Mouse (Mus musculus) hindbrain, embryonic 15.5 days (tissue): ENCODE results near the gene Kyat1. TPM values are rescaled to one million over a fixed set of nuclear protein-coding genes. Genes with fewer than 3 reads are reported as not detected.

Experiments
- ATAC-seq: fragments of 200-750 bp; cut with Nextera tagmentation; 2 replicates; pipeline ENCODE4 v1.8.0; 2017; ENCODE audit warnings: low read depth, moderate number of reproducible peaks, moderate TSS enrichment; ENCODE audit not compliant: low FRiP score
- H3K27ac ChIP-seq: fragments of 300-500 bp; sonication (generic); replicated peaks from 2 replicates; pipeline ENCODE4 v1.5.1; 2015; ENCODE audit warnings: mild to moderate bottlenecking, inconsistent platforms
- H3K27me3 ChIP-seq: fragments of 300-500 bp; sonication (generic); 2 replicates; pipeline ENCODE4 v1.6.1; 2015; ENCODE audit warnings: control low read depth, inconsistent platforms
- H3K36me3 ChIP-seq: fragments of 300-500 bp; sonication (generic); 2 replicates; pipeline ENCODE4 v1.6.1; 2015; ENCODE audit warnings: control low read depth, inconsistent platforms
- H3K4me1 ChIP-seq: fragments of 300-500 bp; sonication (generic); replicated peaks from 2 replicates; pipeline ENCODE4 v1.6.1; 2015; ENCODE audit warnings: control low read depth, inconsistent platforms
- H3K4me2 ChIP-seq: fragments of 300-500 bp; sonication (generic); 2 replicates; pipeline ENCODE4 v1.6.1; 2015; ENCODE audit warnings: moderate library complexity, mild to moderate bottlenecking, inconsistent platforms
- H3K4me3 ChIP-seq: fragments of 300-500 bp; sonication (generic); 2 replicates; pipeline ENCODE4 v1.5.1; 2015; ENCODE audit warnings: mild to moderate bottlenecking, inconsistent platforms
- H3K9ac ChIP-seq: fragments of 300-500 bp; sonication (generic); 2 replicates; pipeline ENCODE4 v1.6.1; 2015; ENCODE audit warnings: inconsistent platforms
- H3K9me3 ChIP-seq: fragments of 300-500 bp; sonication (generic); 2 replicates; pipeline ENCODE4 v1.6.1; 2016; ENCODE audit warnings: control low read depth, inconsistent platforms
- WGBS: fragments of 180-500 bp; shearing (Covaris S2); methylation state at CpG from one replicate; pipeline ENCODE4 v1.1.7; 2015; 5-methylcytosine and 5-hydroxymethylcytosine counted together
- polyA plus RNA-seq: library from polyadenylated mRNA; unstranded; fragments of >200 nt; fragmentation: Nextera tagmentation; extraction: Ambion mirVana; gene quantifications from 2 replicates; pipeline ENCODE4 v1.2.1, GENCODE M21; 2015

Kyat1 gene
- polyA plus RNA-seq, 1 experiment from 2014 or later: 13.3 TPM

GRCm38 (mm10) chr2:30240267-30240666 is 34.6 kb upstream of the Kyat1 start, which contains the start of gene Gm28035:
TSS of gene Gm28035 (plus strand) at chr2:30240567.
- no peaks in the 10 kb centered on the region for H3K27me3 ChIP-seq
- H3K27ac ChIP-seq: no peak within 1 kb of the TSS
- H3K4me3 ChIP-seq: no peak within 1 kb of the TSS
- 87% methylated on average over 2 of the region's 2 CpGs for WGBS
- H3K4me2 ChIP-seq: peak within 1 kb of the TSS; percentile 87
- H3K9me3 ChIP-seq: no peaks in the 10 kb centered on the region
- H3K4me1 ChIP-seq: peaks cover 41% of the 10 kb centered on the region
- no peak for ATAC-seq
- no peak within 1 kb of the TSS for H3K9ac ChIP-seq
- H3K36me3 ChIP-seq: peaks cover 24% of the 10 kb centered on the region

GRCm38 (mm10) chr2:30239777-30240176 is 34.1 kb upstream of the Kyat1 start:
- Histone ChIP-seq H3K9me3 (no peaks in the 10 kb centered on the region), H3K4me1 (peaks cover 41% of the 10 kb centered on the region), H3K4me3 (no peak overlapping the region), H3K27ac (no peak overlapping the region), H3K4me2 (peak overlapping the region; percentile 87), H3K36me3 (peaks cover 24% of the 10 kb centered on the region), H3K27me3 (no peaks in the 10 kb centered on the region), H3K9ac (no peak overlapping the region)
- 88% methylated on average over 4 of the region's 4 CpGs for WGBS
- ATAC-seq: no peak

- Histone ChIP-seq H3K9ac (peak overlapping the region; percentile 77), H3K9me3 (no peaks in the 10 kb centered on the region), H3K27ac (0 out of 2 replicates have a peak overlapping the region, but pooled peaks have one; percentile 3), H3K27me3 (no peaks in the 10 kb centered on the region), H3K4me1 (peaks cover 41% of the 10 kb centered on the region), H3K4me3 (peak overlapping the region; percentile 73), H3K4me2 (peak overlapping the region; percentile 87), H3K36me3 (peaks cover 24% of the 10 kb centered on the region)
- WGBS: 82% methylated on average over 3 of the region's 3 CpGs
- ATAC-seq: no peak
Observed at GRCm38 (mm10) chr2:30238906-30239465, 33.3 kb upstream of the Kyat1 start.

GRCm38 (mm10) chr2:30237881-30238280 is 32.2 kb upstream of the Kyat1 start:
- ATAC-seq: peak; percentile 92
- peak overlapping the region; percentile 87 for H3K4me2 ChIP-seq
- peak overlapping the region; percentile 77 for H3K9ac ChIP-seq
- no peaks in the 10 kb centered on the region for H3K9me3 ChIP-seq
- peaks cover 17% of the 10 kb centered on the region for H3K36me3 ChIP-seq
- H3K27me3 ChIP-seq: no peaks in the 10 kb centered on the region
- peak overlapping the region; percentile 73 for H3K4me3 ChIP-seq
- H3K27ac ChIP-seq: peak overlapping the region; percentile 93
- H3K4me1 ChIP-seq: peaks cover 37% of the 10 kb centered on the region
- under 1% methylated on average over 33 of the region's 42 CpGs for WGBS

- Histone ChIP-seq H3K4me1 (peaks cover 31% of the 10 kb centered on the region), H3K36me3 (peaks cover 17% of the 10 kb centered on the region), H3K4me2 (peak within 1 kb of the TSS; percentile 87), H3K9me3 (no peaks in the 10 kb centered on the region), H3K27ac (peak within 1 kb of the TSS; percentile 93), H3K4me3 (peak within 1 kb of the TSS; percentile 73), H3K9ac (peak within 1 kb of the TSS; percentile 77), H3K27me3 (no peaks in the 10 kb centered on the region)
- WGBS: under 1% methylated on average over 66 of the region's 67 CpGs
- ATAC-seq: peak; percentile 98
Observed at GRCm38 (mm10) chr2:30237199-30237880, 31.7 kb upstream of the Kyat1 start, which contains the start of gene Lrrc8a. TSS of gene Lrrc8a (plus strand) at chr2:30237715.

GRCm38 (mm10) chr2:30236426-30237198 is 31.0 kb upstream of the Kyat1 start:
- H3K9ac ChIP-seq: peak overlapping the region; percentile 59
- H3K4me1 ChIP-seq: peaks cover 29% of the 10 kb centered on the region
- H3K27ac ChIP-seq: peak overlapping the region; percentile 93
- no peaks in the 10 kb centered on the region for H3K9me3 ChIP-seq
- ATAC-seq: no peak
- 4% methylated on average over 18 of the region's 18 CpGs for WGBS
- H3K27me3 ChIP-seq: no peaks in the 10 kb centered on the region
- peak overlapping the region; percentile 73 for H3K4me3 ChIP-seq
- peaks cover 14% of the 10 kb centered on the region for H3K36me3 ChIP-seq
- H3K4me2 ChIP-seq: peak overlapping the region; percentile 87

- Histone ChIP-seq H3K27ac (no peak overlapping the region), H3K9me3 (no peaks in the 10 kb centered on the region), H3K4me1 (peaks cover 29% of the 10 kb centered on the region), H3K27me3 (no peaks in the 10 kb centered on the region), H3K4me2 (no peak overlapping the region), H3K36me3 (peaks cover 5% of the 10 kb centered on the region), H3K9ac (no peak overlapping the region), H3K4me3 (no peak overlapping the region)
- ATAC-seq: no peak
- WGBS: 91% methylated on average over 5 of the region's 5 CpGs
Observed at GRCm38 (mm10) chr2:30235593-30235992, 29.9 kb upstream of the Kyat1 start.

- ATAC-seq: no peak
- 96% methylated on average over 5 of the region's 5 CpGs for WGBS
Observed at GRCm38 (mm10) chr2:30216293-30216692, 10.6 kb upstream of the Kyat1 start.

GRCm38 (mm10) chr2:30215493-30215892 is 9.8 kb upstream of the Kyat1 start:
- H3K36me3 ChIP-seq: no peaks in the 10 kb centered on the region
- no peaks in the 10 kb centered on the region for H3K27me3 ChIP-seq
- no peak for ATAC-seq
- H3K27ac ChIP-seq: no peak overlapping the region
- H3K9me3 ChIP-seq: no peaks in the 10 kb centered on the region
- H3K4me1 ChIP-seq: no peaks in the 10 kb centered on the region
- WGBS: 85% methylated on average over 6 of the region's 6 CpGs
- no peak overlapping the region for H3K4me3 ChIP-seq
- H3K4me2 ChIP-seq: no peak overlapping the region
- H3K9ac ChIP-seq: no peak overlapping the region

More at GRCm38 (mm10) chr2:30216293-30216692, 10.6 kb upstream of the Kyat1 start:
- no peak overlapping the region for H3K9ac ChIP-seq
- H3K27ac ChIP-seq: no peak overlapping the region
- H3K27me3 ChIP-seq: no peaks in the 10 kb centered on the region
- H3K36me3 ChIP-seq: no peaks in the 10 kb centered on the region
- H3K4me2 ChIP-seq: no peak overlapping the region
- no peaks in the 10 kb centered on the region for H3K9me3 ChIP-seq
- no peaks in the 10 kb centered on the region for H3K4me1 ChIP-seq
- H3K4me3 ChIP-seq: no peak overlapping the region

- 89% methylated on average over 3 of the region's 3 CpGs for WGBS
Observed at GRCm38 (mm10) chr2:30214745-30215144, 9.1 kb upstream of the Kyat1 start.

GRCm38 (mm10) chr2:30212951-30213350 is 7.3 kb upstream of the Kyat1 start:
- Histone ChIP-seq H3K4me3 (no peak overlapping the region), H3K27ac (no peak overlapping the region), H3K36me3 (no peaks in the 10 kb centered on the region), H3K4me1 (no peaks in the 10 kb centered on the region), H3K9ac (no peak overlapping the region), H3K27me3 (no peaks in the 10 kb centered on the region), H3K9me3 (no peaks in the 10 kb centered on the region), H3K4me2 (no peak overlapping the region)
- no peak for ATAC-seq
- 94% methylated on average over 1 of the region's 1 CpGs for WGBS

More at GRCm38 (mm10) chr2:30214745-30215144, 9.1 kb upstream of the Kyat1 start:
- no peak for ATAC-seq
- Histone ChIP-seq H3K27ac (no peak overlapping the region), H3K9me3 (no peaks in the 10 kb centered on the region), H3K4me2 (no peak overlapping the region), H3K4me3 (no peak overlapping the region), H3K36me3 (no peaks in the 10 kb centered on the region), H3K4me1 (no peaks in the 10 kb centered on the region), H3K27me3 (no peaks in the 10 kb centered on the region), H3K9ac (no peak overlapping the region)

GRCm38 (mm10) chr2:30212169-30212545 is 6.5 kb upstream of the Kyat1 start:
- no peaks in the 10 kb centered on the region for H3K36me3 ChIP-seq

More at GRCm38 (mm10) chr2:30212169-30212545, 6.5 kb upstream of the Kyat1 start:
- Histone ChIP-seq H3K4me2 (no peak overlapping the region), H3K27me3 (no peaks in the 10 kb centered on the region), H3K27ac (no peak overlapping the region), H3K9me3 (no peaks in the 10 kb centered on the region), H3K4me1 (no peaks in the 10 kb centered on the region), H3K4me3 (no peak overlapping the region), H3K9ac (no peak overlapping the region)
- ATAC-seq: no peak
- WGBS: 77% methylated on average over 4 of the region's 4 CpGs
